Mouse (Mus musculus): ENCODE data around the gene Arhgap19. TPM values are rescaled to one million over a fixed set of nuclear protein-coding genes. Genes with fewer than 3 reads are reported as not detected.

The Arhgap19 gene
- polyA plus RNA-seq, 1 experiment from 2014 or later, result 12.9 TPM

- Histone ChIP-seq H3K9me3 (ENCODE audit: low read length) (peaks cover 5% of the 10 kb centered on the region; the same call in 1 of the 2 replicates), H3K27me3 (ENCODE audit: insufficient read depth, low read length) (no peaks in the 10 kb centered on the region), H3K4me1 (ENCODE audit: insufficient read depth) (peaks cover 13% of the 10 kb centered on the region), H3K9ac (replicated peaks) (no peak overlapping the region), H3K4me2 (ENCODE audit: low read depth, low read length) (no peak overlapping the region), H3K4me3 (ENCODE audit: low read depth, low read length) (no peak overlapping the region), H3K36me3 (replicated peaks; ENCODE audit: insufficient read depth, low read length) (no peaks in the 10 kb centered on the region), H3K27ac (ENCODE audit: low read depth) (peak overlapping the region; percentile 0; the same call in 1 of the 2 replicates)
- no peak for ATAC-seq
- TF ChIP-seq CTCF (IDR thresholded peaks at IDR 0.05; ENCODE audit: low read depth), result no peak
- TF ChIP-seq EP300 (IDR thresholded peaks at IDR 0.05; ENCODE audit: low read depth), result no peak
- WGBS (ENCODE audit: insufficient replicate concordance), result 67% methylated on average over 8 of the region's 8 CpGs
- DNase-seq, result no peak
Measured at GRCm38 (mm10) chr19:41808104-41808634, 6.3 kb upstream of the Arhgap19 start.

DNA sequence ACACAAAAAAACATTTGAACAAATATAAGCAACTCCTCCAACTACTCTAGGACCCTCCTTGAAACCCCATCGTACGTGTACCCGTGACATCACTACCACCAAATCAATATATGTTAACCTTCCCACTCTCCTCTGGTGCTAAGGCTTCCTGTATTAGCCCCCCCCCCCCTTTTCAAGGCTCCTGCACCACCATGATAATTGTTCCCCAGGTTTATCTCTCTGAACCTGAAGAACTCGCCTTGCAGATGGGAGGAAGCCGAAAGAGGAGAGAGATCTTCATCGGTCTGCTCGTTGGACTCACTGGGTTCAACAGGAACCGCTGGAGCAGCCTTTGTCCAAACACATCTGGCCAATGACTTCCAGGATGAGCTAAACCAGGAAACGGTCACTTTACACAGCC is 5.7 kb upstream of the Arhgap19 start:
- Histone ChIP-seq H3K4me3 (ENCODE audit: low read depth, low read length) (no peak overlapping the region), H3K4me1 (ENCODE audit: insufficient read depth) (peaks cover 16% of the 10 kb centered on the region), H3K36me3 (replicated peaks; ENCODE audit: insufficient read depth, low read length) (no peaks in the 10 kb centered on the region), H3K9ac (replicated peaks) (no peak overlapping the region), H3K9me3 (ENCODE audit: low read length) (peaks cover 5% of the 10 kb centered on the region; the same call in 1 of the 2 replicates), H3K4me2 (ENCODE audit: low read depth, low read length) (peak overlapping the region; percentile 35), H3K27ac (ENCODE audit: low read depth) (no peak overlapping the region; the same call in 1 of the 2 replicates), H3K27me3 (ENCODE audit: insufficient read depth, low read length) (no peaks in the 10 kb centered on the region)
- WGBS (ENCODE audit: insufficient replicate concordance), result 35% methylated on average over 9 of the region's 9 CpGs
- DNase-seq, result no peak
- TF ChIP-seq EP300 (IDR thresholded peaks at IDR 0.05; ENCODE audit: low read depth) (peak; percentile 90), CTCF (IDR thresholded peaks at IDR 0.05; ENCODE audit: low read depth) (no peak)
- peak; percentile 50 for ATAC-seq

GRCm38 (mm10) chr19:41805831-41806230 is 4.0 kb upstream of the Arhgap19 start:
- ATAC-seq (no peak), DNase-seq (no peak)
- Histone ChIP-seq H3K9ac (replicated peaks) (no peak overlapping the region), H3K4me1 (ENCODE audit: insufficient read depth) (peaks cover 22% of the 10 kb centered on the region), H3K4me2 (ENCODE audit: low read depth, low read length) (no peak overlapping the region), H3K27me3 (ENCODE audit: insufficient read depth, low read length) (no peaks in the 10 kb centered on the region), H3K9me3 (ENCODE audit: low read length) (peaks cover 5% of the 10 kb centered on the region; the same call in 1 of the 2 replicates), H3K27ac (ENCODE audit: low read depth) (no peak overlapping the region), H3K4me3 (ENCODE audit: low read depth, low read length) (no peak overlapping the region), H3K36me3 (replicated peaks; ENCODE audit: insufficient read depth, low read length) (no peaks in the 10 kb centered on the region)
- TF ChIP-seq EP300 (IDR thresholded peaks at IDR 0.05; ENCODE audit: low read depth) (no peak), CTCF (IDR thresholded peaks at IDR 0.05; ENCODE audit: low read depth) (peak; percentile 57)
- 85% methylated on average over 4 of the region's 4 CpGs for WGBS (ENCODE audit: insufficient replicate concordance)

- peak; percentile 53 for TF ChIP-seq CTCF (IDR thresholded peaks at IDR 0.05; ENCODE audit: low read depth)
- TF ChIP-seq EP300 (IDR thresholded peaks at IDR 0.05; ENCODE audit: low read depth), result no peak
- DNase-seq, result peak; percentile 56
- 35% methylated on average over 7 of the region's 7 CpGs for WGBS (ENCODE audit: insufficient replicate concordance)
Measured at GRCm38 (mm10) chr19:41803322-41803721, 1.5 kb upstream of the Arhgap19 start.

GRCm38 (mm10) chr19:41800986-41801741 is 683 bp downstream of the Arhgap19 start:
- peak overlapping the region; percentile 70 for H3K4me2 ChIP-seq (ENCODE audit: low read depth, low read length)
- DNase-seq, result no peak
- H3K4me1 ChIP-seq (ENCODE audit: insufficient read depth), result peaks cover 22% of the 10 kb centered on the region; the same call in 1 of the 2 replicates
- H3K27ac ChIP-seq (ENCODE audit: low read depth), result peak overlapping the region; percentile 81
- ATAC-seq, result no peak; the same call in 1 of the 2 replicates
- H3K36me3 ChIP-seq (replicated peaks; ENCODE audit: insufficient read depth, low read length), result no peaks in the 10 kb centered on the region
- H3K9me3 ChIP-seq (ENCODE audit: low read length), result peaks cover 5% of the 10 kb centered on the region; the same call in 1 of the 2 replicates
- no peaks in the 10 kb centered on the region for H3K27me3 ChIP-seq (ENCODE audit: insufficient read depth, low read length)
- 3% methylated on average over 26 of the region's 26 CpGs for WGBS (ENCODE audit: insufficient replicate concordance)
- H3K9ac ChIP-seq (replicated peaks), result peak overlapping the region; percentile 94
- H3K4me3 ChIP-seq (ENCODE audit: low read depth, low read length), result peak overlapping the region; percentile 97
- no peak for TF ChIP-seq EP300 (IDR thresholded peaks at IDR 0.05; ENCODE audit: low read depth)
- TF ChIP-seq CTCF (IDR thresholded peaks at IDR 0.05; ENCODE audit: low read depth), result no peak

More at GRCm38 (mm10) chr19:41803322-41803721, 1.5 kb upstream of the Arhgap19 start:
- Histone ChIP-seq H3K27me3 (ENCODE audit: insufficient read depth, low read length) (no peaks in the 10 kb centered on the region), H3K4me1 (ENCODE audit: insufficient read depth) (peaks cover 31% of the 10 kb centered on the region), H3K27ac (ENCODE audit: low read depth) (no peak overlapping the region), H3K36me3 (replicated peaks; ENCODE audit: insufficient read depth, low read length) (no peaks in the 10 kb centered on the region), H3K4me2 (ENCODE audit: low read depth, low read length) (no peak overlapping the region), H3K4me3 (ENCODE audit: low read depth, low read length) (no peak overlapping the region), H3K9me3 (ENCODE audit: low read length) (peaks cover 5% of the 10 kb centered on the region; the same call in 1 of the 2 replicates), H3K9ac (replicated peaks) (no peak overlapping the region)
- no peak for ATAC-seq

DNA sequence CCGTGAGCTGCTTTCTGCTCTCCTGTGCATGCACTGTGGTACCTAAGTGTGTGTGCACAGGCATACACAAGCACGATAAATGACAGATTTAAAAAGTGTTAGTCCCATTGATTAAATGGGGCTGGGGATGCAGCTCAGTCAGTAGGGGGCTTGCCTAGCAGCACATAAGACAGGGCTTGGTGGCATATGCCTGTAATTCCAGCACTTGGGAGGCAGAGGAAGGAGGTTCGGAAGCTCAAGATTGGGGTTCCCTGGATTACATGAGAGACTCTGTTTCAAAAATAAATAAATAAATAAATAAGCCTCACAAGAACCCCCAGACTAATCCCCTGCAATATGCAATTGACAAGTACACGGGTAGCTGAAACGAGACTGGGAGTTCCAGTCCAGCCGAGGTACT is 1.4 kb downstream of the Arhgap19 start:
- H3K4me1 ChIP-seq (ENCODE audit: insufficient read depth), result peaks cover 22% of the 10 kb centered on the region; the same call in 1 of the 2 replicates
- 47% methylated on average over 6 of the region's 6 CpGs for WGBS (ENCODE audit: insufficient replicate concordance)

More for the DNA sequence above, 1.4 kb downstream of the Arhgap19 start:
- Histone ChIP-seq H3K36me3 (replicated peaks; ENCODE audit: insufficient read depth, low read length) (no peaks in the 10 kb centered on the region), H3K27ac (ENCODE audit: low read depth) (no peak overlapping the region; the same call in 1 of the 2 replicates), H3K4me3 (ENCODE audit: low read depth, low read length) (peak overlapping the region; percentile 97), H3K27me3 (ENCODE audit: insufficient read depth, low read length) (no peaks in the 10 kb centered on the region), H3K9me3 (ENCODE audit: low read length) (no peaks in the 10 kb centered on the region), H3K4me2 (ENCODE audit: low read depth, low read length) (peak overlapping the region; percentile 70), H3K9ac (replicated peaks) (peak overlapping the region; percentile 94)
- no peak for DNase-seq
- TF ChIP-seq EP300 (IDR thresholded peaks at IDR 0.05; ENCODE audit: low read depth) (no peak), CTCF (IDR thresholded peaks at IDR 0.05; ENCODE audit: low read depth) (no peak)
- no peak for ATAC-seq
